Mouse (Mus musculus) MEL (cell line): Measurements from ENCODE around the gene Fxyd7. TPM values are rescaled to one million over a fixed set of nuclear protein-coding genes. Genes with fewer than 3 reads are reported as not detected.

Experiments used
- DNase-seq: peaks from one replicate; pipeline ENCODE4 v3.0.0; 2011; ENCODE audit warnings: low read depth, low spot score
- H3K27ac ChIP-seq: 2 replicates; pipeline ENCODE4 v1.5.1; 2012; ENCODE audit warnings: low read depth, mild to moderate bottlenecking, control low read depth, low read length, moderate library complexity; ENCODE audit not compliant: control insufficient read depth
- H3K27me3 ChIP-seq, 2 experiments: fragments of 150-350 bp in 1 of 2; sonication (generic) in 1 of 2; 2 replicates each; pipeline ENCODE4 v1.6.1; 2012; ENCODE audit warnings: low read length in 2 of 2, mild to moderate bottlenecking in 2 of 2, improper control_type of control experiment in 1 of 2, moderate library complexity in 1 of 2; ENCODE audit not compliant: insufficient read depth in 2 of 2, control insufficient read depth in 1 of 2
- H3K36me3 ChIP-seq, 2 experiments: 2 replicates each; pipeline ENCODE4 v1.6.1; 2012 to 2014; ENCODE audit warnings: low read length in 2 of 2, improper control_type of control experiment in 1 of 2, inconsistent platforms in 1 of 2, mild to moderate bottlenecking in 1 of 2; ENCODE audit not compliant: insufficient read depth in 2 of 2, control insufficient read depth in 1 of 2
- H3K4me1 ChIP-seq, 2 experiments: fragments of 150-350 bp in 1 of 2; sonication (generic) in 1 of 2; 2 replicates each; pipeline ENCODE4 v1.6.1; 2012; ENCODE audit warnings: low read length in 2 of 2, improper control_type of control experiment in 1 of 2, mild to moderate bottlenecking in 1 of 2; ENCODE audit not compliant: insufficient read depth in 2 of 2, control insufficient read depth in 1 of 2
- H3K4me3 ChIP-seq, 2 experiments: fragments of 150-350 bp in 1 of 2; sonication (generic) in 1 of 2; 2 replicates each; pipeline ENCODE4 v1.5.1; 2012; ENCODE audit warnings: low read depth in 2 of 2, low read length in 2 of 2, mild to moderate bottlenecking in 2 of 2, moderate library complexity in 2 of 2, control low read depth in 1 of 2, improper control_type of control experiment in 1 of 2; ENCODE audit not compliant: control insufficient read depth in 1 of 2, insufficient read depth in 1 of 2
- H3K79me2 ChIP-seq: 2 replicates; pipeline ENCODE4 v1.6.1; 2012; ENCODE audit warnings: mild to moderate bottlenecking, low read length, moderate library complexity; ENCODE audit not compliant: control insufficient read depth, poor library complexity, insufficient read depth
- H3K9ac ChIP-seq: 2 replicates; pipeline ENCODE4 v1.6.1; 2012; ENCODE audit warnings: low read depth, mild to moderate bottlenecking, control low read depth, low read length, moderate library complexity; ENCODE audit not compliant: control insufficient read depth, poor library complexity, severe bottlenecking
- H3K9me3 ChIP-seq: fragments of 150-350 bp; sonication (generic); replicated peaks from 2 replicates; pipeline ENCODE4 v1.6.1; 2012; ENCODE audit warnings: mild to moderate bottlenecking, low read length, improper control_type of control experiment, moderate library complexity; ENCODE audit not compliant: insufficient read depth
- CHD2 ChIP-seq: IDR thresholded peaks from 2 replicates; pipeline ENCODE4 v1.6.1; 2011; ENCODE audit warnings: low read length, improper control_type of control experiment
- CTCF ChIP-seq, 3 experiments: IDR thresholded peaks in 2 of 3; conservative IDR thresholded peaks in 1 of 3; 2 replicates each; pipeline ENCODE4 v1.5.1; 2011 to 2012; ENCODE audit warnings: low read length in 3 of 3, low read depth in 2 of 3, mild to moderate bottlenecking in 2 of 3, improper control_type of control experiment in 1 of 3, inconsistent platforms in 1 of 3, mixed read lengths in 1 of 3, moderate library complexity in 1 of 3; ENCODE audit not compliant: control insufficient read depth in 1 of 3, insufficient read depth in 1 of 3, poor library complexity in 1 of 3, severe bottlenecking in 1 of 3
- ELF1 ChIP-seq: IDR thresholded peaks from 2 replicates; pipeline ENCODE4 v1.6.1; 2014; ENCODE audit warnings: low read depth, mild to moderate bottlenecking, inconsistent platforms, low read length, improper control_type of control experiment, moderate library complexity
- KAT2A ChIP-seq: conservative IDR thresholded peaks from 2 replicates; pipeline ENCODE4 v1.6.1; 2012; ENCODE audit warnings: low read depth, low read length, improper control_type of control experiment, inconsistent platforms
- MAFK ChIP-seq: IDR thresholded peaks from 2 replicates; pipeline ENCODE4 v1.6.1; 2011; ENCODE audit warnings: low read depth, mild to moderate bottlenecking, low read length, improper control_type of control experiment, borderline replicate concordance
- MAX ChIP-seq: IDR thresholded peaks from 2 replicates; pipeline ENCODE4 v1.6.1; 2011; ENCODE audit warnings: low read length, improper control_type of control experiment
- MEF2A ChIP-seq: IDR thresholded peaks from 2 replicates; pipeline ENCODE4 v1.6.1; 2014; ENCODE audit warnings: low read depth, mild to moderate bottlenecking, inconsistent platforms, low read length, improper control_type of control experiment; ENCODE audit not compliant: poor library complexity, insufficient replicate concordance, severe bottlenecking; ENCODE audit errors: extremely low read depth
- MXI1 ChIP-seq: IDR thresholded peaks from 2 replicates; pipeline ENCODE4 v1.6.1; 2011; ENCODE audit warnings: mild to moderate bottlenecking, low read depth, low read length, improper control_type of control experiment
- NELFE ChIP-seq: IDR thresholded peaks from 2 replicates; pipeline ENCODE4 v1.6.1; 2011; ENCODE audit warnings: low read depth, low read length, improper control_type of control experiment
- NRF1 ChIP-seq: IDR thresholded peaks from 2 replicates; pipeline ENCODE4 v1.6.1; 2014; ENCODE audit warnings: low read depth, mild to moderate bottlenecking, inconsistent platforms, low read length, improper control_type of control experiment, moderate library complexity; ENCODE audit not compliant: poor library complexity, insufficient read depth, severe bottlenecking
- POLR2A ChIP-seq, 2 experiments: IDR thresholded peaks; 2 replicates each; pipeline ENCODE4 v1.6.1; 2011 to 2012; ENCODE audit warnings: low read length in 2 of 2, mild to moderate bottlenecking in 2 of 2, control low read depth in 1 of 2, improper control_type of control experiment in 1 of 2, low read depth in 1 of 2, moderate library complexity in 1 of 2; ENCODE audit not compliant: control insufficient read depth in 1 of 2, insufficient read depth in 1 of 2, poor library complexity in 1 of 2
- RCOR1 ChIP-seq: IDR thresholded peaks from 2 replicates; pipeline ENCODE4 v1.6.1; 2012; ENCODE audit warnings: low read depth, mild to moderate bottlenecking, inconsistent platforms, low read length, improper control_type of control experiment
- TBP ChIP-seq: IDR thresholded peaks from 2 replicates; pipeline ENCODE4 v1.8.0; 2011; ENCODE audit warnings: low read depth, low read length, improper control_type of control experiment
- USF1 ChIP-seq: IDR thresholded peaks from 2 replicates; pipeline ENCODE4 v1.6.1; 2014; ENCODE audit warnings: low read depth, mild to moderate bottlenecking, inconsistent platforms, low read length, improper control_type of control experiment, moderate library complexity
- USF2 ChIP-seq, 2 experiments: IDR thresholded peaks; 2 replicates each; pipeline ENCODE4 v1.6.1; 2011 to 2012; ENCODE audit warnings: improper control_type of control experiment in 2 of 2, low read length in 2 of 2, borderline replicate concordance in 1 of 2, inconsistent platforms in 1 of 2, low read depth in 1 of 2, mild to moderate bottlenecking in 1 of 2; ENCODE audit not compliant: insufficient read depth in 1 of 2
- ZKSCAN1 ChIP-seq: IDR thresholded peaks from 2 replicates; pipeline ENCODE4 v1.6.1; 2012; ENCODE audit warnings: low read depth, mild to moderate bottlenecking, inconsistent platforms, low read length, improper control_type of control experiment, moderate library complexity
- ZNF384 ChIP-seq: IDR thresholded peaks from 2 replicates; pipeline ENCODE4 v1.6.1; 2012; ENCODE audit warnings: low read depth, mild to moderate bottlenecking, inconsistent platforms, low read length, improper control_type of control experiment
- polyA plus RNA-seq, 2 experiments: library from polyadenylated mRNA; stranded (reverse) in 1 of 2; unstranded in 1 of 2; fragments of >175 nt in 1 of 2; fragments of >200 nt in 1 of 2; gene quantifications; 2 replicates each; pipeline versions ENCODE4 v1.2.1 to v1.2.4; 2012; ENCODE audit warnings: low replicate concordance in 2 of 2, low read depth in 1 of 2; ENCODE audit not compliant: insufficient read length in 2 of 2, insufficient read depth in 1 of 2, missing spikeins in 1 of 2
- total RNA-seq: library from RNA; depleted of rRNA; stranded (reverse); fragments of 300-350 nt; gene quantifications from 2 replicates; pipeline ENCODE4 v1.2.3, GENCODE M21; 2012

Fxyd7 gene
- total and polyA plus RNA-seq, 3 experiments, result 0.11 TPM; not detected in 2

- Histone ChIP-seq H3K9ac (no peak overlapping the region), H3K27ac (no peak overlapping the region), H3K79me2 (no peaks in the 10 kb centered on the region), H3K9me3 (no peaks in the 10 kb centered on the region), H3K4me1 (no peaks in the 10 kb centered on the region), H3K4me3 (no peak overlapping the region), H3K27me3 (no peaks in the 10 kb centered on the region; a peak in 2 of 4 replicates), H3K36me3 (no peaks in the 10 kb centered on the region)
- no peak for DNase-seq
- TF ChIP-seq NRF1, result no peak
- TF ChIP-seq NELFE, result no peak
- TF ChIP-seq USF1, result no peak
- no peak for TF ChIP-seq MAX
- no peak for TF ChIP-seq MEF2A
- no peak for TF ChIP-seq KAT2A
- TF ChIP-seq ZKSCAN1, result no peak
Measured at GRCm38 (mm10) chr7:31069491-31069890, 18.2 kb upstream of the Fxyd7 start.

GRCm38 (mm10) chr7:31067836-31068235 lies 16.6 kb upstream of the Fxyd7 start:
- no peaks in the 10 kb centered on the region; a peak in 1 of 4 replicates for H3K27me3 ChIP-seq
- H3K27ac ChIP-seq, result no peak overlapping the region
- H3K9ac ChIP-seq, result no peak overlapping the region
- H3K36me3 ChIP-seq, result no peaks in the 10 kb centered on the region
- DNase-seq, result no peak
- no peaks in the 10 kb centered on the region for H3K4me1 ChIP-seq
- H3K9me3 ChIP-seq, result no peaks in the 10 kb centered on the region
- no peak for TF ChIP-seq ZKSCAN1
- TF ChIP-seq ZNF384, result no peak
- TF ChIP-seq RCOR1, result no peak
- TF ChIP-seq MAX, result no peak
- no peak for TF ChIP-seq MXI1
- TF ChIP-seq USF2 (IDR thresholded peaks at IDR 0.05; ENCODE audit: borderline replicate concordance in 1 of 2, insufficient read depth in 1 of 2, low read depth in 1 of 2, low read length in 2 of 2), result no peak
- no peak for TF ChIP-seq USF1
- TF ChIP-seq CHD2, result no peak
- TF ChIP-seq ELF1, result no peak
- TF ChIP-seq POLR2A (IDR thresholded peaks at IDR 0.05; ENCODE audit: control insufficient read depth in 1 of 2, insufficient read depth in 1 of 2, low read depth in 1 of 2, low read length in 2 of 2, poor library complexity in 1 of 2), result no peak
- TF ChIP-seq TBP, result no peak
- no peak for TF ChIP-seq MAFK
- TF ChIP-seq CTCF (IDR thresholded peaks at IDR 0.05 in 2 of 3, conservative IDR thresholded peaks at IDR 0.05 in 1 of 3; ENCODE audit: control insufficient read depth in 1 of 3, insufficient read depth in 1 of 3, low read depth in 2 of 3, low read length in 3 of 3, poor library complexity in 1 of 3, severe bottlenecking in 1 of 3), result no peak
- TF ChIP-seq, all 39 proteins: peak for 0
- H3K4me3 ChIP-seq, result no peak overlapping the region
- no peaks in the 10 kb centered on the region for H3K79me2 ChIP-seq
